In the genomic region with DNA sequence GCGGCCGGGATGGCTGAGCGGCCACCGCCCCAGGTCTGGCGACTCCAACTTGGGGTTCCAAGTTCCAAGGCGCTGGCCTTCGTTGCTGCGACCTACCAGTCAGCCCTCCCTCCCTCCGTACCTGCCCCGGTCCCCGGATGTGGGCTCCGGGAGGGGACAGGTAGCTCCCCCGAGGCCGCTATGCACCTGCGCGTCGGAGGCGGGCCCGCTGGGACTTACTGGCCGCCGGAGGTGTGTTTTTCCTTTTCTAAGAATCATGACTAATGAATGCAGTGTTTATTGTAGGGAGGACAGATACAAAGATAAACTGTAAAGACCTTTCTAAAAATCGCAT, we compare ENCODE assay signal across 8 mouse cellular contexts. TPM values are rescaled to one million over a fixed set of nuclear protein-coding genes. Genes with fewer than 3 reads are reported as not detected.
DNase-seq lines count a peak whose midpoint lies in the region; ATAC-seq lines count a peak whose summit lies in the region.

No protein-coding gene starts in this region.

- H3K9me3 ChIP-seq in heart, embryonic 16.5 days (replicated peaks; ENCODE audit: control insufficient read depth, low read length), result no peaks in the 10 kb centered on the region
- H3K9me3 ChIP-seq in embryonic facial prominence, embryonic 15.5 days (replicated peaks), result no peaks in the 10 kb centered on the region
- no peaks in the 10 kb centered on the region for H3K9me3 ChIP-seq in kidney, embryonic 15.5 days (replicated peaks)

- H3K4me1 ChIP-seq in heart, embryonic 16.5 days (ENCODE audit: control insufficient read depth, insufficient read depth, low read length), result peaks cover 8% of the 10 kb centered on the region
- H3K4me1 ChIP-seq in embryonic facial prominence, embryonic 15.5 days, result peaks cover 14% of the 10 kb centered on the region
- H3K4me1 ChIP-seq in kidney, embryonic 15.5 days, result peaks cover 20% of the 10 kb centered on the region

- H3K9ac ChIP-seq in heart, embryonic 16.5 days (ENCODE audit: low read length), result no peak overlapping the region; the same call in 1 of the 2 replicates
- H3K9ac ChIP-seq in embryonic facial prominence, embryonic 15.5 days, result 0 out of 2 replicates have a peak overlapping the region, but pooled peaks have one; percentile 42
- H3K9ac ChIP-seq in kidney, embryonic 15.5 days, result peak overlapping the region; percentile 69

- H3K27ac ChIP-seq in heart, embryonic 16.5 days (ENCODE audit: low read length), result no peak overlapping the region
- H3K27ac ChIP-seq in embryonic facial prominence, embryonic 15.5 days (replicated peaks), result peak overlapping the region; percentile 79
- H3K27ac ChIP-seq in kidney, embryonic 15.5 days, result peak overlapping the region; percentile 88

- no peaks in the 10 kb centered on the region for H3K36me3 ChIP-seq in heart, embryonic 16.5 days (ENCODE audit: control insufficient read depth, insufficient read depth)
- no peaks in the 10 kb centered on the region for H3K36me3 ChIP-seq in embryonic facial prominence, embryonic 15.5 days
- H3K36me3 ChIP-seq in kidney, embryonic 15.5 days, result no peaks in the 10 kb centered on the region

- peak overlapping the region; percentile 69 for H3K4me3 ChIP-seq in heart, embryonic 16.5 days (ENCODE audit: low read length)
- H3K4me3 ChIP-seq in embryonic facial prominence, embryonic 15.5 days (replicated peaks), result peak overlapping the region; percentile 59
- peak overlapping the region; percentile 65 for H3K4me3 ChIP-seq in kidney, embryonic 15.5 days (replicated peaks)

- WGBS in heart, embryonic 16.5 days, result 8% methylated on average over 22 of the region's 22 CpGs
- WGBS in embryonic facial prominence, embryonic 15.5 days, result 3% methylated on average over 22 of the region's 22 CpGs
- whole genome bisulfite sequencing in kidney, embryonic 15.5 days, result under 1% methylated on average over 22 of the region's 22 CpGs

- no peak; the same call in 1 of the 2 replicates for ATAC-seq in heart, embryonic 16.5 days (replicated peaks; ENCODE audit: extremely low read depth, insufficient read depth, low FRiP score)
- peak; percentile 77 for ATAC-seq in embryonic facial prominence, embryonic 15.5 days (ENCODE audit: insufficient number of reproducible peaks, low FRiP score, low TSS enrichment, low read depth)
- ATAC-seq in kidney, embryonic 15.5 days (replicated peaks; ENCODE audit: low FRiP score), result peak; percentile 50
- ATAC-seq in erythroid progenitor cell, adult 5-6 weeks (replicated peaks; ENCODE audit: low FRiP score, poor library complexity, severe bottlenecking), result no peak

- no peak for DNase-seq in heart, postnatal 4 days
- peak; percentile 73 for DNase-seq in lung, postnatal 36 days
- DNase-seq in thymus, postnatal 4 days, result peak; percentile 65
- no peak for DNase-seq in right cerebral cortex, postnatal 4 days

- peaks cover 36% of the 10 kb centered on the region for H3K27me3 ChIP-seq in heart, embryonic 16.5 days (ENCODE audit: control insufficient read depth, insufficient read depth, low read length)
- peaks cover 34% of the 10 kb centered on the region for H3K27me3 ChIP-seq in embryonic facial prominence, embryonic 15.5 days
- peaks cover 43% of the 10 kb centered on the region for H3K27me3 ChIP-seq in kidney, embryonic 15.5 days

- H3K4me2 ChIP-seq in heart, embryonic 16.5 days (ENCODE audit: low read depth, low read length), result peak overlapping the region; percentile 95
- H3K4me2 ChIP-seq in embryonic facial prominence, embryonic 15.5 days (replicated peaks), result peak overlapping the region; percentile 80
- H3K4me2 ChIP-seq in kidney, embryonic 15.5 days, result peak overlapping the region; percentile 85

RNA-seq across cellular contexts. Expression of gene Epcam, which starts 1.2 kb away (rescaled TPM):
- polyA plus RNA-seq in heart, embryonic 16.5 days (2015; fragmentation: Nextera tagmentation; extraction: Ambion mirVana), result 27.9 and 33.6 TPM in 2 replicates
- total RNA-seq in heart, postnatal 4 days (2021), result not detected
- 127 and 138 TPM in 2 replicates for polyA plus RNA-seq in embryonic facial prominence, embryonic 15.5 days (2015; fragmentation: Nextera tagmentation; extraction: Ambion mirVana)
- 234 and 258 TPM in 2 replicates for polyA plus RNA-seq in kidney, embryonic 15.5 days (2015; fragmentation: Nextera tagmentation; extraction: Ambion mirVana)
- total RNA-seq in erythroid progenitor cell, adult 5-6 weeks (2015; ENCODE audit: low replicate concordance), result 5.9 TPM in 1 of 2 replicates, not detected in the other
- not detected in 2 replicates for total RNA-seq in erythroid progenitor cell, adult 5-6 weeks (2017; ENCODE audit: low replicate concordance)

RNA-seq across cellular contexts. Expression of gene Msh2, which starts 35.1 kb away (rescaled TPM):
- polyA plus RNA-seq in heart, embryonic 16.5 days (2015; fragmentation: Nextera tagmentation; extraction: Ambion mirVana), result 39.4 and 45.7 TPM in 2 replicates
- 10 to 100 TPM; 17.9 to 18.6 TPM for total RNA-seq in heart, postnatal 4 days (2021)
- 53.0 and 57.4 TPM in 2 replicates for polyA plus RNA-seq in embryonic facial prominence, embryonic 15.5 days (2015; fragmentation: Nextera tagmentation; extraction: Ambion mirVana)
- 94.8 and 95.1 TPM in 2 replicates for polyA plus RNA-seq in kidney, embryonic 15.5 days (2015; fragmentation: Nextera tagmentation; extraction: Ambion mirVana)
- total RNA-seq in erythroid progenitor cell, adult 5-6 weeks (2015; ENCODE audit: low replicate concordance), result 15.9 and 16.3 TPM in 2 replicates
- total RNA-seq in erythroid progenitor cell, adult 5-6 weeks (2017; ENCODE audit: low replicate concordance), result 13.0 and 18.5 TPM in 2 replicates

Comparison
In these comparisons a context has a peak if more than half of its experiments do, and no peak if none do; other contexts are left out.
1. ATAC-seq: peak in embryonic facial prominence, embryonic 15.5 days (single experiment) and kidney, embryonic 15.5 days (single experiment); none in heart, embryonic 16.5 days (single experiment) and erythroid progenitor cell, adult 5-6 weeks (single experiment).
2. DNase-seq: peak in lung, postnatal 36 days (single experiment) and thymus, postnatal 4 days (single experiment); none in heart, postnatal 4 days (single experiment) and right cerebral cortex, postnatal 4 days (single experiment).
3. Peak in every context shown above with its lines, with median percentiles within 50 percentile points of each other: H3K4me2 ChIP-seq and H3K4me3 ChIP-seq.